Mouse (Mus musculus) erythroblast, embryonic 14.5 days (primary cell): ENCODE data around the gene Gm14597.
"Not testable (repeated sequence)": the region's sequence is repeated elsewhere in the genome, so short reads cannot be mapped to it uniquely, and the experiment has no call there.

Experiments used
- GATA1 ChIP-seq: IDR thresholded peaks from 2 replicates; pipeline ENCODE4 v1.6.1; 2012; ENCODE audit warnings: low read length, inconsistent platforms, mixed read lengths
- TAL1 ChIP-seq: IDR thresholded peaks from 3 replicates; pipeline ENCODE4 v1.6.1; 2012; ENCODE audit warnings: low read length, inconsistent platforms, mixed read lengths

- TF ChIP-seq GATA1, TAL1: not testable (repeated sequence)
These were observed 8.8 kb downstream of the Gm14597 start for GRCm38 (mm10) chrX:53599993-53600392.
